Mouse (Mus musculus) ZHBTc4 (cell line): Measurements from ENCODE around the gene Kcnq1.
A peak's percentile ranks its signal among the peaks of the same experiment; 100 is the strongest.

Experiments used
- DNase-seq: peaks from one replicate; pipeline ENCODE4 v3.0.0-alpha.2; 2011; ENCODE audit warnings: low read depth, low spot score

Kcnq1 gene

GRCm38 (mm10) chr7:143310847-143311246 is 204.7 kb downstream of the Kcnq1 start:
- DNase-seq, result no peak

GRCm38 (mm10) chr7:143311471-143311870 is 205.3 kb downstream of the Kcnq1 start:
- no peak for DNase-seq

- no peak for DNase-seq
These were observed 207.6 kb downstream of the Kcnq1 start for GRCm38 (mm10) chr7:143313572-143314319.

GRCm38 (mm10) chr7:143318512-143318911 is 212.3 kb downstream of the Kcnq1 start:
- DNase-seq, result no peak

DNA sequence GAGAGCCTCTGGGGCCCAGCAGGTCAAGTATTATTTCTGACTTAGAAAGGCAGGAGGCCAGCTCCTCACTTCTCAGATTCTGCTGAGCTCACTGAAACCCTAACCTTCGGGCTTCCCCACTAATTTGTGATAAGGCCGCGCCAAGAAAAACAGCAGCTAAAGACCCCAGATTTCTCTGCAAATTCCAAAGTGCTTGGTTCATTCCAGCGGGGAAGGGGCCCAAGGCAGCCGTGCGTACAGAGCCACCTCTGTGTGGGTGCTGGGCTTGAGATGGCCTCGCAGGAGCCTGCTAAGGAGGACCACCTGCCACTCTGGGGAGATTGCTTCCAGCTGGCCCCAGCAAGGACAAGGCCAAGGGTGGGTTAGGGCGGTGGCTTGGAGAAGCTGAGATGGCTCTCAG is 214.2 kb downstream of the Kcnq1 start:
- no peak for DNase-seq

GRCm38 (mm10) chr7:143325051-143325450 is 218.9 kb downstream of the Kcnq1 start:
- DNase-seq, result no peak

DNA sequence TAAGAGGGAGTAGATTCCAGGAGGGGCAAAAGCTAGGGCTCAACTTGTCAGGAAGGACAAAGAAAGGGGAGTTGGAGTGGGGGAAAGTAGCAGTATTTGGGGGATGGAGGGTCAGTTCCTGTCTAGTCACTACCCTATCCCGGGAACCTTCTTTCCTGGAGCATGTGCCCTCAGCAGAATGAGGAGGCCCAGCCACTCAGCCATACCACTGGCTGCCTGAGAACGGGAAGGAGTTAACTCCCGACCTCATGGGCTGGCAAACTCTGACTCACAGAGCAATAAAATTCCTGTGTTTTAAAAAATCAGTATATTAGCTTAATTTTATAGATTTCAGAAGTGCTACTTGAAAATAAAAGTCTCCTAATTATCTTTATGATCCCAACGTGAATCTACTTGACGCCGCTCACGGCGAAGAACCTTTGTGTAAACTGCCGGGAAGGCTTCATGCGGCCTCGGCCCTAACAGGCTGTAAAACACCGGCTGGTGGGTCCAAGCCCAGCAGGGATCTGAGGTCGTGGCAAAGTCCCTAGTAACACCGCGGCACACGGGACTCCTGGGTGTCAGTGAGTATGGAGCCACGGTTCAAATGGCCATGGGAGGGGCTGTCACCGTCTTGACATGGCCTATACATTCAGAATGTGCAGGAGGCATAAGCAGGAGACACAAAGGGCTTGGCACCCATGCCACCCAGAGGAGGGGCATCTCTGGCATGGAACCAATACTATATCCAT is 222.2 kb downstream of the Kcnq1 start:
- DNase-seq, result no peak

- DNase-seq, result no peak
These were observed 223.1 kb downstream of the Kcnq1 start for GRCm38 (mm10) chr7:143329110-143329810.

GRCm38 (mm10) chr7:143333040-143333439 is 226.9 kb downstream of the Kcnq1 start:
- no peak for DNase-seq

DNA sequence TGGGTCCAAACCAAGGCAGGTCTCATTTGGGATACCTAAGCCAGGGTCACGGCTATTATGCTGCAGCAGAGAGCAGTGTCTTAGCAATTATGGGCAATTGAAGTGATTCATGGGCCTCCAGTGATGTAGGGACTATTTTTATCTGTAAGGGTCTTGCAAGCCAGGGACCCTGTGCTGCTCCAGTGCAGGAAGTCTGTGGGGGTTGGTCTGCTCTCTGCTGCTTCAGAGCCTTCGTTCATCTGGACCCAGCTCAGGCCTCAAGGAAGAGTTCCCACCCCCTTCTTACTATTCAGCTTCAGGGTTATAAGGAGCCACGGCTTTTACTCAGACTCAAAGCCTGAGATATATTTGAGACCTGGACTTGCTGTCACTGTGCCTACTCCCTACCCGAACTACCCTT is 227.4 kb downstream of the Kcnq1 start:
- DNase-seq, result no peak

GRCm38 (mm10) chr7:143338690-143339089 is 232.5 kb downstream of the Kcnq1 start:
- no peak for DNase-seq

DNA sequence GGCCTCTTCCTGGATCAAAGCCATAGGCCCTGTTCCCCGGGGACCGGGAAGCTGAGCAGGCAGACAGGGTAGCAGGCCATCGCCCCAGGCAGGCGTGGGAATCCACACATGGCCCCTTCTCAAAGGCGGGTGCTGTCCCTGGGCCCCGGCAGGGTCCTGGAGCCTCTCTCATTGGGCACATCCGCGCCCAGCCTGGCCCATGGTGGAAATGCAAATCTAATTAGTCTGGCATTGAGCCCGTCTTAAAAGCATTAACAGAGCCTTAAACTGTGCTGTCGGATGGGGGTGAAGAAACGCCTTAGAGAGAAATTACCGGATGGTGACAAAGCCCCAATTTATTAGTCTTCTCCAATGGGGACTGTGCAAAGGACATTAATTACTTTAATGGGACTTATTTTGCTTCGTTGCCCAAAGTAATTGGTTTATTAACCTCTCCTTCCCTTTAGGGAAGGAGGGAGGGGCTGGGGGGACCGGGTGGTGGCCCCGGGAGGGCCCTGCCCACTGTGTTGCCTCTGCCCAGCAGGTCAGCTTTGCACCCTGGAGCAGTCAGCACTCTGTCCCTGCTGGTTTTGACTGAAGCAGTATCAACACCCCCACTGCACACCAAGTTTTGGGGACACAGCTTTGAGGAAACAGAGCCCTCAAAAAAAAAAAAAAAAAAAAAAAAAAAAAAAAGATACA is 234.6 kb downstream of the Kcnq1 start:
- no peak for DNase-seq

DNA sequence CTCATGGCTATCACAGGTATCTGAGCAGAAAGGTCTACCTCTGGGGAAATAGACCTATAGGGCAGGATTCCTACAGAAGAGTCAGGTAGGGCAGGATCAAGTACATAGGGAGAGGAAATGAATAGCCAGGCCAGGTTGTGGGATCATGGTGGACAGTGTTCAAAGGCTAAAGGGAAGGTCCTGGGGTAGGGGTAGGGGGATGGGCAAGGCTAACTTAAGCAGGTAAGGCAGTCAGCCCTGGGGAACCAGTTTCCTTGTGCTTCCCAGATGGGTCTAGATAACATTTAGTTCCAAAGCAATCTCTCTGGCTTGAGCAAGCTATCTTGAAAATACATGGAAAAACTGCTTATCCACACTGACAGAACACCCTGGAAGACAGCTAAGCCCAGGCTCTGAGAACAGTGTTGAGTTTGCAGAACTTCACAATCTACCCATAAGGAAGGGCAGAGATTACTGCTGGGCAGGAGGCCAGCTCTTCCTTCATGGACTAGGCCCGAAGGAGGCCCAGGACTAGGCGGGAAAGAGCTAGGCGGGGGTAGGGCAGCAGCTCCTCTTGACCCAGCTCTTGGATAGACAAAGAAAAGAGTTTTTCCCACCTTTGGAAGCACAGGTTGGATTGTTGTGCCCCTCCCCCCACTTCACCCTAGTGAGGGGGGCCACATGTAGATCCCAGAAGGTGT is 235.3 kb downstream of the Kcnq1 start:
- no peak for DNase-seq

GRCm38 (mm10) chr7:143343781-143344306 is 237.7 kb downstream of the Kcnq1 start:
- no peak for DNase-seq

DNA sequence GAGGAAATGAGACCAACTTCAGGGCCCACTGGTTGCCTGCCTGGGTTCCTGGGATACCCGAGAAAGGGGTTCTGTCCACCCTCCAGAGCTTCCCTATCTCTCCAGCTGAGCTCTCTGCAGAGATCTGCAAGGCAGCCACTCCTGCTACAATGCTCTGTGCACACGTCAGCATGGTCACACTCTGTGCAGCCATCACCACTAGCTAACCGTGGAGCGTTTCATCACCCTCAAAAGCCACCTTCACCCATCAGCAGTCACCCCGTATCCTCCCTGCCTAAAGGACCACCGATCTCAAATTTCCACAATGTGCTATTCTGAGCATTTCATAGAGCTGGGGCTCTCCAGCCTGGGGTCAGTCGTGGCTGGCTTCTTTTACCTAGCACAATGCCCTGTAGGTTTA is 243.1 kb downstream of the Kcnq1 start:
- DNase-seq, result no peak

DNA sequence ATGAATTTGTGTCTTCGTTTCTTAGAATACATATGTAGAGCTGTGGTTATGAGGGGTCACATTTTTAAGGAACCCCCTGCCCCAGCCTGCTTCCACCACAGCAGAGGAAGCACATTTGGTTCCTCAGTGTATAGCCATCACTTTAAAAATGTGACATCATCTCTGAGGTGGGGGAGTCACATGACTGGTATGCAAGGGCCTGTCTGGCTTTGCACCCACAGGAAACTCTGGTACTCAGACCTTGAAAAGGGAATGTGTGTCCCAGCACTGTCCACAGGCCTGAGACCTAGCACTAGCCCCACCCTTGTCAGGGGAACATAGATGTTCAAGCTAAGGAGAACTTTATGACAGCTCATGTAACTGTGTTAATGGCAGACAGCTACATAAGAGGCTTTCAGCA is 243.7 kb downstream of the Kcnq1 start:
- no peak for DNase-seq

- DNase-seq, result peak; percentile 22
These were observed 249.7 kb downstream of the Kcnq1 start for GRCm38 (mm10) chr7:143355831-143356230.

DNA sequence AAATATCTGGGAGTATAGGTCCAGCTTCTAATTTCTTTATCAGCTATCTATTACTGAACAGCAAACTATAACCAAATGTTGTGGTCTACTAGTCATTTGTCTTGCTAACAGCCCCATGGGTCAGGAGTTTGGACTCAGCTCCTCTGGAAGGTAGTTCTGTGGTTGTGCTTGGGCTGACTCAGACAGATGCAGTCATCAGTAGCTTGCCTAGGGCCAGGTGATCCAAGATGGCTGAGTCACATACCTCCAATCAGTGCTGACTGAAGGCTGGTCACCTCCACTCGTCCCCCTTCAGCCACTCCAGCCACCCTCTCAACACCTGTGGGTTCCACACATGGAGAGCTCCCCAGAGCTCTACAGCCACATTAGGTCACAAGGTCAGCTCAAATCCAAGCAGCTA is 250.9 kb downstream of the Kcnq1 start:
- DNase-seq, result no peak

- no peak for DNase-seq
These were observed 251.7 kb downstream of the Kcnq1 start for GRCm38 (mm10) chr7:143357831-143358230.

GRCm38 (mm10) chr7:143359762-143360161 is 253.6 kb downstream of the Kcnq1 start:
- DNase-seq, result no peak

- DNase-seq, result no peak
These were observed 254.6 kb downstream of the Kcnq1 start for GRCm38 (mm10) chr7:143360776-143361175.
